Mouse (Mus musculus) forebrain, embryonic 14.5 days (tissue): ENCODE results near the gene Trim38. TPM values are rescaled to one million over a fixed set of nuclear protein-coding genes. Genes with fewer than 3 reads are reported as not detected.
A peak's percentile ranks its signal among the peaks of the same experiment; 100 is the strongest.
"Not testable (repeated sequence)": the region's sequence is repeated elsewhere in the genome, so short reads cannot be mapped to it uniquely, and the experiment has no call there.

Source experiments
- ATAC-seq: fragments of 200-750 bp; cut with Nextera tagmentation; 2 replicates; pipeline ENCODE4 v1.8.0; 2017; ENCODE audit warnings: mild to moderate bottlenecking, moderate library complexity
- DNase-seq: peaks from one replicate; pipeline ENCODE4 v3.0.0-alpha.2; 2015; ENCODE audit warnings: low spot score
- H3K27ac ChIP-seq: fragments of 300-500 bp; sonication (generic); 2 replicates; pipeline ENCODE4 v1.5.1; 2014; ENCODE audit warnings: low read depth, mild to moderate bottlenecking, control low read depth, low read length, moderate library complexity
- H3K27me3 ChIP-seq: fragments of 300-500 bp; sonication (generic); replicated peaks from 2 replicates; pipeline ENCODE4 v1.6.1; 2014; ENCODE audit warnings: low read length, control low read depth, mixed read lengths; ENCODE audit not compliant: control insufficient read depth, insufficient read depth
- H3K36me3 ChIP-seq: fragments of 300-500 bp; sonication (generic); 2 replicates; pipeline ENCODE4 v1.6.1; 2014; ENCODE audit warnings: low read length, control low read depth; ENCODE audit not compliant: control insufficient read depth, insufficient read depth
- H3K4me1 ChIP-seq: fragments of 300-500 bp; sonication (generic); 2 replicates; pipeline ENCODE4 v1.6.1; 2014; ENCODE audit warnings: antibody characterized with exemption, low read length, control low read depth; ENCODE audit not compliant: control insufficient read depth, insufficient read depth
- H3K4me2 ChIP-seq: fragments of 300-500 bp; sonication (generic); 2 replicates; pipeline ENCODE4 v1.6.1; 2014; ENCODE audit warnings: mild to moderate bottlenecking, control low read depth, low read length
- H3K4me3 ChIP-seq: fragments of 300-500 bp; sonication (generic); 2 replicates; pipeline ENCODE4 v1.5.1; 2014; ENCODE audit warnings: low read depth, low read length, control low read depth
- H3K9ac ChIP-seq: fragments of 300-500 bp; sonication (generic); 2 replicates; pipeline ENCODE4 v1.6.1; 2014; ENCODE audit warnings: mild to moderate bottlenecking, low read length, control low read depth, moderate library complexity
- H3K9me3 ChIP-seq: fragments of 300-500 bp; sonication (generic); replicated peaks from 2 replicates; pipeline ENCODE4 v1.6.1; 2016; ENCODE audit warnings: low read length, control low read depth, mixed read lengths; ENCODE audit not compliant: control insufficient read depth
- WGBS: fragments of 180-500 bp; shearing (Covaris S2); extraction: QIAGEN DNeasy Blood & Tissue Kit; methylation state at CpG from one replicate; pipeline ENCODE4 v1.1.7; 2014; 5-methylcytosine and 5-hydroxymethylcytosine counted together
- polyA plus RNA-seq: library from polyadenylated mRNA; unstranded; fragments of >200 nt; fragmentation: Nextera tagmentation; extraction: Ambion mirVana; gene quantifications from 2 replicates; pipeline ENCODE4 v1.2.1, GENCODE M21; 2014

Gene Trim38
- not detected in 2 replicates for polyA plus RNA-seq

GRCm38 (mm10) chr13:23769613-23770012 is at the start of gene Trim38:
Trim38 (plus strand) TSS chr13:23769913.
- WGBS: 78% methylated on average over 2 of the region's 2 CpGs

GRCm38 (mm10) chr13:23724239-23724638 is 45.5 kb upstream of the Trim38 start:
- H3K27me3 ChIP-seq: no peaks in the 10 kb centered on the region
- H3K27ac ChIP-seq: no peak overlapping the region
- no peak overlapping the region for H3K9ac ChIP-seq
- no peaks in the 10 kb centered on the region for H3K36me3 ChIP-seq
- DNase-seq (no peak), ATAC-seq (no peak)
- WGBS: 92% methylated on average over 4 of the region's 4 CpGs
- no peaks in the 10 kb centered on the region for H3K9me3 ChIP-seq
- no peak overlapping the region for H3K4me3 ChIP-seq
- H3K4me2 ChIP-seq: no peak overlapping the region
- no peaks in the 10 kb centered on the region for H3K4me1 ChIP-seq

More at GRCm38 (mm10) chr13:23769613-23770012, at the start of gene Trim38:
- H3K4me2 ChIP-seq, H3K9ac ChIP-seq, DNase-seq, ATAC-seq, H3K9me3 ChIP-seq, H3K4me3 ChIP-seq, H3K27me3 ChIP-seq, H3K4me1 ChIP-seq, H3K36me3 ChIP-seq, H3K27ac ChIP-seq: not testable (repeated sequence)

GRCm38 (mm10) chr13:23725213-23725612 is 44.5 kb upstream of the Trim38 start:
- 20% methylated on average over 1 of the region's 1 CpGs for WGBS
- DNase-seq: no peak

DNA sequence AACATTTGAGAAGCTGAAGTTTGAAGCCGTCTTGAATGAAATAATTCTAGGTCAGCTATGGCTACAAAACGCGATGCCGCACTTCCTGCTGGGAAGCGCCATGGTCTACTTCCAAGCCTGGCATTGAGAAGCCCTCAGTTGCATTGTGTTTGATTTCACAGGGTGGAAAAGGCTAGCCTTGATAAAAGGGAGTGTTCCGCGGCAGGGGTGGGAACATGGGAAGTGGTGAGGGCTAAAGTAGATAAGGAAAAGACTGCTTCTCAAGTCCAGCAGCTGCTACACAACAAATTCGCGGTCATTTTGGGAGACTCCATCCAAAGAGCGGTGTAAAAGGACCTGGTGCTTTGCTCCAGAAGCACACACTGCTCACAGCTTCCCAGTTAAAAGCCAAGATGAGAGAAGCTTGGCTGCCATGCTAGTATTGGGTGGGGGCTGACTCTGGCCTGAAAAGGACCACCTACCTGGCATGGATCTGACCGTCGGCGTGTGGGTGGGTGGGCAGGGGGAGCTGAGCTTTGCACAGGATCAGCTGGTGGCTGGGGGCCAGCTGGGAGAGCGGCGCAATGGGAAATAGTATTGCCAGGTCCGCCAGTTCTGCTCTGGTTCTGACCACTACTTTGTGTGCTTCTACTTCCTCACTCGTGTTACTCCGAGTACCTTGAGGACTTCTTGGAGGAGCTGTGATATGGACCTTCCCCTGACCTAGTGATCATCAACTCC is 41.1 kb upstream of the Trim38 start:
- Histone ChIP-seq H3K9me3 (no peaks in the 10 kb centered on the region), H3K9ac (no peak overlapping the region), H3K27ac (no peak overlapping the region; the same call in 1 of the 2 replicates), H3K4me2 (no peak overlapping the region), H3K36me3 (no peaks in the 10 kb centered on the region), H3K4me3 (no peak overlapping the region), H3K4me1 (no peaks in the 10 kb centered on the region), H3K27me3 (no peaks in the 10 kb centered on the region)
- 90% methylated on average over 18 of the region's 18 CpGs for WGBS
- ATAC-seq: no peak
- DNase-seq: no peak

More at GRCm38 (mm10) chr13:23725213-23725612, 44.5 kb upstream of the Trim38 start:
- Histone ChIP-seq H3K9ac (no peak overlapping the region), H3K9me3 (no peaks in the 10 kb centered on the region), H3K36me3 (no peaks in the 10 kb centered on the region), H3K4me1 (no peaks in the 10 kb centered on the region), H3K4me2 (no peak overlapping the region), H3K4me3 (no peak overlapping the region), H3K27ac (no peak overlapping the region), H3K27me3 (no peaks in the 10 kb centered on the region)
- no peak for ATAC-seq

- 96% methylated on average over 9 of the region's 9 CpGs for WGBS
- Histone ChIP-seq H3K36me3 (no peaks in the 10 kb centered on the region), H3K27ac (no peak overlapping the region; the same call in 1 of the 2 replicates), H3K27me3 (no peaks in the 10 kb centered on the region), H3K9me3 (no peaks in the 10 kb centered on the region), H3K9ac (no peak overlapping the region), H3K4me1 (no peaks in the 10 kb centered on the region), H3K4me3 (no peak overlapping the region), H3K4me2 (no peak overlapping the region)
- ATAC-seq: no peak
- no peak for DNase-seq
Measured at GRCm38 (mm10) chr13:23729192-23729525, 40.6 kb upstream of the Trim38 start.

DNA sequence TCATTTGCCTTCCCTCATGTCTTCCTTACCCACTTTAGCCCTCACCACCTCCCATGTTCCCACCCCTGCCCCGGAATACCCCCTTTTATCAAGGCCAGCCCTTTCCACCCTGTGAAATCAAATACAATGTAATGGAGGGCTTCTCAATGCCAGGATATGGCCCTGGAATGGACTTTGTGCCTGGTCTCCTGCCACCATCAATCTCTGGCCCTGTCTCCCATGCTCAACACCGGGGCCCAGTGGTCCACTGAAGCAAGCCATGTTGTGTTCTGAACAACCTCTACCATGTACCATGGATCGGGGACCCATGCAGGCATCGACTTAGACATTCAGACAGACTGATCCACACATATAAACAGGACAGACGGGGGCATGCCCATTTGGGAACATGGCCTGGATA is 40.0 kb upstream of the Trim38 start:
- Histone ChIP-seq H3K4me2 (no peak overlapping the region), H3K36me3 (no peaks in the 10 kb centered on the region), H3K4me3 (no peak overlapping the region), H3K9me3 (no peaks in the 10 kb centered on the region), H3K4me1 (no peaks in the 10 kb centered on the region), H3K27me3 (no peaks in the 10 kb centered on the region), H3K27ac (no peak overlapping the region), H3K9ac (no peak overlapping the region)
- WGBS: 91% methylated on average over 5 of the region's 5 CpGs
- ATAC-seq (no peak), DNase-seq (no peak)

DNA sequence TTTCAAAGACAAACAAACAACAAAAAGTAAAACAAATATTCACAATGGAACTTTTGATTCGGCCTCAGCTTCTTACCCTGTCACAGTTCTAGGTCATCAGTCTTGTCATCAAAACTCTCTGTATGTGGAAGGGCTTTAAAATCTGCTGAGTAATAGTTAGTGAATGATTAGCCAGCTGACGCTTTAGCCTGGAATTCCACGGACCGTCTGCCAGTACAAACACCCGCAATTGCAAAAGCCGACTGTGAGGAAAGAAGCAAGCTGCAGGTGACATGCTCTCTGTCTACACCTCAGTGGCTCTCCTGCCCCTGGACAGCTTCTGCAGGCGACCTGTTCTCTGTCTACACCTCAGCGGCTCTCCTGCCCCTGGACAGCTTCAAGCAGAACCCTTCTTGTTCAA is 39.2 kb upstream of the Trim38 start:
- no peak overlapping the region for H3K9ac ChIP-seq
- H3K4me1 ChIP-seq: no peaks in the 10 kb centered on the region
- no peak overlapping the region for H3K4me2 ChIP-seq
- no peak overlapping the region for H3K27ac ChIP-seq
- 59% methylated on average over 8 of the region's 8 CpGs for WGBS
- H3K9me3 ChIP-seq: no peaks in the 10 kb centered on the region
- DNase-seq (no peak), ATAC-seq (no peak)
- no peaks in the 10 kb centered on the region for H3K27me3 ChIP-seq
- H3K4me3 ChIP-seq: no peak overlapping the region
- no peaks in the 10 kb centered on the region for H3K36me3 ChIP-seq

DNA sequence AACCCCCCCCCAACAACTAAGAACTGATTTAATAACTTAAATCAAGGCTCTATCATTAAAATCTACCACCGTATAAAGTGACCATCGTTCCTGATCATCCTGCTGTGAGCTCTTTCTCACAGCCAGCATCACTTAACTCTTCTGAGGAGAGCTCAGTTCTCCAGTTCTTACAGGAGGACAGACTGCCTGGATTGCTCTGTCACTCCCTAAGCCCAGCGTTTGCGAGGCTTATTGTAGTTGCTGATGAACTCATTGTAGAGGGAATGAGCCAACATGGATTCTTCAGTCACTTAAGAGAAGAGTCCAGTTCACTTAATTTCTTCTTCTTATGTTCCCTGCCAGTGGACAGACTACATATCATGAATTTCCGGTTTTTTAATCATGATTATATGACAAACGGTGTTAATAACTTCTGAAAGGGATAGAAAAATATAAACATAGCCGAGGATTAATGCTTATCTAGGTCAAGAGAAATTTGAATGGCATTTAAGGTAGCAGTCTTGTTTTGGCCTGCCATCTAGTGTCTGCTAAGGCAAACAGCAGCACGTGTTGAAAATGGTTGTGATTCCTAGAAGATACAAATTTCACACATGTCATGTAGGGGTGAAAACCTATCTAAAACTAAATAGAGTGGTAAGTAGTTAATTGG is 37.4 kb upstream of the Trim38 start:
- Histone ChIP-seq H3K27ac (no peak overlapping the region), H3K27me3 (no peaks in the 10 kb centered on the region), H3K36me3 (no peaks in the 10 kb centered on the region), H3K4me2 (no peak overlapping the region), H3K4me1 (no peaks in the 10 kb centered on the region), H3K9ac (no peak overlapping the region), H3K4me3 (no peak overlapping the region), H3K9me3 (no peaks in the 10 kb centered on the region)
- ATAC-seq: peak; percentile 55; the same call in 1 of the 2 replicates
- WGBS: 23% methylated on average over 8 of the region's 8 CpGs
- peak; percentile 75 for DNase-seq

GRCm38 (mm10) chr13:23737091-23737490 is 32.6 kb upstream of the Trim38 start:
- no peaks in the 10 kb centered on the region for H3K36me3 ChIP-seq
- H3K27me3 ChIP-seq: no peaks in the 10 kb centered on the region
- no peak for ATAC-seq
- 82% methylated on average over 5 of the region's 5 CpGs for WGBS
- DNase-seq: no peak
- no peaks in the 10 kb centered on the region for H3K9me3 ChIP-seq
- H3K9ac ChIP-seq: no peak overlapping the region
- H3K4me1 ChIP-seq: peaks cover 6% of the 10 kb centered on the region; the same call in 1 of the 2 replicates
- H3K27ac ChIP-seq: no peak overlapping the region
- H3K4me3 ChIP-seq: no peak overlapping the region
- H3K4me2 ChIP-seq: no peak overlapping the region
